In genomic region chr2:32712586-32712933, GRCm38 (mm10) we compare ENCODE assay signal across 7 mouse cellular contexts. TPM values are rescaled to one million over a fixed set of nuclear protein-coding genes. Genes with fewer than 3 reads are reported as not detected.
DNase-seq lines count a peak whose midpoint lies in the region; ATAC-seq lines count a peak whose summit lies in the region.

No protein-coding gene starts in this region.

- under 1% methylated on average over 31 of the region's 44 CpGs for WGBS in hindbrain, embryonic 16.5 days

- H3K4me1 ChIP-seq in hindbrain, embryonic 16.5 days (ENCODE audit: control insufficient read depth, insufficient read depth, low read depth, low read length) = peaks cover 25% of the 10 kb centered on the region

- peak overlapping the region; percentile 100 for H3K27ac ChIP-seq in hindbrain, embryonic 16.5 days (ENCODE audit: low read depth, low read length)

- ATAC-seq in activated CD4-positive, CD25-positive, alpha-beta regulatory T cell, adult 4 months = peak; percentile 41
- peak; percentile 88 for ATAC-seq in hindbrain, embryonic 16.5 days
- peak; percentile 54 for ATAC-seq in megakaryocyte-erythroid progenitor cell, adult 5-6 weeks (replicated peaks; ENCODE audit: low FRiP score, low TSS enrichment, poor library complexity, severe bottlenecking)

- H3K9me3 ChIP-seq in hindbrain, embryonic 16.5 days (ENCODE audit: control insufficient read depth, low read length) = no peaks in the 10 kb centered on the region

- DNase-seq in cerebellum, postnatal 4 days (ENCODE audit: low spot score in 2 of 2) = peak; percentile 86 to 97
- peak; percentile 94 for DNase-seq in gastrocnemius, adult 18-20 months (ENCODE audit: low spot score)
- peak; percentile 85 to 97 for DNase-seq in left cerebral cortex, postnatal 10 days (ENCODE audit: extremely low spot score in 1 of 2, low spot score in 2 of 2)
- DNase-seq in right cerebral cortex, postnatal 36 days (ENCODE audit: low spot score in 2 of 2) = peak; percentile 88 to 89

- intact Hi-C loops in left cerebral cortex, postnatal 10 days (cut with DNase I) = loop anchor here (5.0 kb wide), 1 partner anchor 145 kb away; no protein-coding TSS in a partner anchor

- H3K36me3 ChIP-seq in hindbrain, embryonic 16.5 days (ENCODE audit: control insufficient read depth, insufficient read depth, low read length) = peaks cover 16% of the 10 kb centered on the region

- H3K9ac ChIP-seq in hindbrain, embryonic 16.5 days (ENCODE audit: low read depth, low read length) = peak overlapping the region; percentile 96

- H3K27me3 ChIP-seq in hindbrain, embryonic 16.5 days (replicated peaks; ENCODE audit: control insufficient read depth, insufficient read depth, low read length) = no peaks in the 10 kb centered on the region

- peak overlapping the region; percentile 97 for H3K4me2 ChIP-seq in hindbrain, embryonic 16.5 days (ENCODE audit: low read length)

- peak overlapping the region; percentile 95 for H3K4me3 ChIP-seq in hindbrain, embryonic 16.5 days (ENCODE audit: low read length)

RNA-seq across cellular contexts. Expression of gene Cdk9, which starts 0.3 kb away (rescaled TPM):
- polyA plus RNA-seq in activated CD4-positive, CD25-positive, alpha-beta regulatory T cell, adult 4 months (2017; shearing (Covaris generic)) = 10 to 100 TPM; 26.2 to 26.4 TPM
- 10 to 100 TPM; 19.3 to 19.9 TPM for total RNA-seq in gastrocnemius, adult 18-20 months (2021)
- polyA plus RNA-seq in hindbrain, embryonic 16.5 days (2015; fragmentation: Nextera tagmentation; extraction: Ambion mirVana) = 63.6 and 69.4 TPM in 2 replicates
- total RNA-seq in left cerebral cortex, postnatal 10 days (2021) = 10 to 100 TPM; 89.3 to 92.5 TPM
- 95.7 and 133 TPM in 2 replicates for total RNA-seq in megakaryocyte-erythroid progenitor cell, adult 5-6 weeks (2014; fragmentation: Nextera tagmentation)
- total RNA-seq in megakaryocyte-erythroid progenitor cell, adult 5-6 weeks (2017) = 29.6 and 46.5 TPM in 2 replicates

RNA-seq across cellular contexts. Expression of gene Sh2d3c, which starts 8.3 kb away (rescaled TPM):
- 10 to 100 TPM; 62.2 to 84.6 TPM for polyA plus RNA-seq in activated CD4-positive, CD25-positive, alpha-beta regulatory T cell, adult 4 months (2017; shearing (Covaris generic))
- 1 to 10 TPM; 5.7 to 7.3 TPM for total RNA-seq in gastrocnemius, adult 18-20 months (2021)
- polyA plus RNA-seq in hindbrain, embryonic 16.5 days (2015; fragmentation: Nextera tagmentation; extraction: Ambion mirVana) = 58.5 and 58.6 TPM in 2 replicates
- 10 to 100 TPM; 33.0 to 37.3 TPM for total RNA-seq in left cerebral cortex, postnatal 10 days (2021)
- 2.5 and 5.4 TPM in 2 replicates for total RNA-seq in megakaryocyte-erythroid progenitor cell, adult 5-6 weeks (2014; fragmentation: Nextera tagmentation)
- total RNA-seq in megakaryocyte-erythroid progenitor cell, adult 5-6 weeks (2017) = 1.1 and 1.4 TPM in 2 replicates

RNA-seq across cellular contexts. Expression of gene Fpgs, which starts 8.6 kb away (rescaled TPM):
- polyA plus RNA-seq in activated CD4-positive, CD25-positive, alpha-beta regulatory T cell, adult 4 months (2017; shearing (Covaris generic)) = 1 to 10 TPM; 3.8 to 6.2 TPM
- 1 to 10 TPM; 4.8 to 5.4 TPM for total RNA-seq in gastrocnemius, adult 18-20 months (2021)
- polyA plus RNA-seq in hindbrain, embryonic 16.5 days (2015; fragmentation: Nextera tagmentation; extraction: Ambion mirVana) = 20.2 and 20.9 TPM in 2 replicates
- 10 to 100 TPM; 11.4 to 14.4 TPM for total RNA-seq in left cerebral cortex, postnatal 10 days (2021)
- total RNA-seq in megakaryocyte-erythroid progenitor cell, adult 5-6 weeks (2014; fragmentation: Nextera tagmentation) = 94.2 and 96.1 TPM in 2 replicates
- total RNA-seq in megakaryocyte-erythroid progenitor cell, adult 5-6 weeks (2017) = 45.7 and 66.1 TPM in 2 replicates

RNA-seq across cellular contexts. Expression of gene 6330409D20Rik, which starts 28.3 kb away (rescaled TPM):
- under 1 TPM in 1 of 2 experiments, not detected in 1; 0.99 TPM for polyA plus RNA-seq in activated CD4-positive, CD25-positive, alpha-beta regulatory T cell, adult 4 months (2017; shearing (Covaris generic))
- total RNA-seq in gastrocnemius, adult 18-20 months (2021) = not detected
- 2.6 and 3.4 TPM in 2 replicates for polyA plus RNA-seq in hindbrain, embryonic 16.5 days (2015; fragmentation: Nextera tagmentation; extraction: Ambion mirVana)
- 1 to 10 TPM; 2.3 to 2.9 TPM for total RNA-seq in left cerebral cortex, postnatal 10 days (2021)
- total RNA-seq in megakaryocyte-erythroid progenitor cell, adult 5-6 weeks (2014; fragmentation: Nextera tagmentation) = not detected in 2 replicates
- not detected in 2 replicates for total RNA-seq in megakaryocyte-erythroid progenitor cell, adult 5-6 weeks (2017)

RNA-seq across cellular contexts. Expression of gene Tor2a, which starts 44.5 kb away (rescaled TPM):
- polyA plus RNA-seq in activated CD4-positive, CD25-positive, alpha-beta regulatory T cell, adult 4 months (2017; shearing (Covaris generic)) = 10 to 100 TPM; 58.9 to 62.2 TPM
- 1 to 10 TPM; 4.1 to 4.8 TPM for total RNA-seq in gastrocnemius, adult 18-20 months (2021)
- polyA plus RNA-seq in hindbrain, embryonic 16.5 days (2015; fragmentation: Nextera tagmentation; extraction: Ambion mirVana) = 50.8 and 56.9 TPM in 2 replicates
- 10 to 100 TPM; 28.6 to 28.9 TPM for total RNA-seq in left cerebral cortex, postnatal 10 days (2021)
- 29.8 and 30.9 TPM in 2 replicates for total RNA-seq in megakaryocyte-erythroid progenitor cell, adult 5-6 weeks (2014; fragmentation: Nextera tagmentation)
- total RNA-seq in megakaryocyte-erythroid progenitor cell, adult 5-6 weeks (2017) = 17.1 and 17.4 TPM in 2 replicates

Comparison
In these comparisons a context has a peak if more than half of its experiments do, and no peak if none do; other contexts are left out.
1. Peak in every context shown above with its lines: DNase-seq, ATAC-seq, H3K4me3 ChIP-seq and H3K27ac ChIP-seq.
2. RNA of gene Sh2d3c, which starts 8.3 kb away (total RNA-seq): 33.0 to 37.3 TPM in left cerebral cortex, postnatal 10 days; 5.7 to 7.3 TPM in gastrocnemius, adult 18-20 months and 1.1 to 5.4 TPM in megakaryocyte-erythroid progenitor cell, adult 5-6 weeks; every median in the first group is over 4 times any median in the second.